In the genomic region with DNA sequence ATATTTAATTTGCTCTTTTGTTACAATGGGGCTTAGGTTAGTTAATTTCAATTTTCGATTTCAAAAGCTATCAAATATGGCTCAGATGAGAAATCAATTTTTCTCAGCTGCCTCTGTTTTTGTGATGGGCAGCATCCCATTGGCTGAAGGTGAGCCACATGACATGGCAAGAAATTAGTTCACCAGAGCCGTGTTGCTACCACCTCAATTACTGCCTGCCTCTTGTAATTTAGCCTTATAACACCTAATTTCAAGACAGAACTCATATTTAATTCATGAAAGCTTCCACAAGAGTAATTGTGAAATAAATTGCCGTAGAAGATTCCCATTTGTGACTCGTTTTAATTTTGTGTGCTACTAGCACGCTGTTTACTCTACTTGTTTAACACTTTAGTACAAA, we compare ENCODE assay signal across 20 mouse cellular contexts.
DNase-seq lines count a peak whose midpoint lies in the region; ATAC-seq and TF ChIP-seq lines count a peak whose summit lies in the region.
"Had no signal": no experiment of that assay in that cellular context is flagged by ENCODE, and none has a peak within 500 bp of the region (broad histone marks: within the 10 kb centered on the region; RNA-seq: fewer than 3 reads in every experiment).

No protein-coding gene starts in this region.

- no peak for DNase-seq in forebrain, embryonic 10.5 days (ENCODE audit: extremely low spot score, low spot score)
- peak; percentile 76 for DNase-seq in forebrain, embryonic 14.5 days (ENCODE audit: low spot score)
- no peak for DNase-seq in kidney, adult 2 months
- no peak for DNase-seq in cerebellum, adult 11-12 months
- no peak for DNase-seq in frontal cortex, postnatal 36 days (ENCODE audit: low spot score in 2 of 2)
- DNase-seq in layer of hippocampus, postnatal 25 days (ENCODE audit: extremely low spot score in 1 of 2, low spot score in 1 of 2), result no peak
- DNase-seq: adrenal gland, postnatal 25 days; B cell, adult 2 months; cerebellum, adult 18-20 months; gastrocnemius, postnatal 10 days; heart, adult 18-20 months; heart, postnatal 36 days; right cerebral cortex, postnatal 4 days had no signal

- H3K4me1 ChIP-seq in forebrain, embryonic 10.5 days, result peaks cover 45% of the 10 kb centered on the region
- H3K4me1 ChIP-seq in forebrain, embryonic 14.5 days (ENCODE audit: control insufficient read depth, insufficient read depth, low read length), result peaks cover 16% of the 10 kb centered on the region
- peaks cover 8% of the 10 kb centered on the region for H3K4me1 ChIP-seq in hindbrain, embryonic 15.5 days (replicated peaks)
- peaks cover 2% of the 10 kb centered on the region; the same call in 1 of the 2 replicates for H3K4me1 ChIP-seq in midbrain, embryonic 16.5 days (ENCODE audit: control insufficient read depth, insufficient read depth, low read length)
- no peaks in the 10 kb centered on the region for H3K4me1 ChIP-seq in kidney, adult 2 months (ENCODE audit: control insufficient read depth, insufficient read depth, low read length)
- H3K4me1 ChIP-seq: intestine, embryonic 15.5 days had no signal

- peak; percentile 54 for ATAC-seq in forebrain, embryonic 14.5 days
- ATAC-seq in hindbrain, embryonic 15.5 days (ENCODE audit: low FRiP score, low read depth), result no peak
- no peak for ATAC-seq in midbrain, embryonic 16.5 days
- ATAC-seq: intestine, embryonic 15.5 days; lung, postnatal 0 days had no signal

- no peak overlapping the region for H3K4me3 ChIP-seq in forebrain, embryonic 10.5 days
- no peak overlapping the region for H3K4me3 ChIP-seq in forebrain, embryonic 14.5 days (ENCODE audit: low read depth, low read length)
- H3K4me3 ChIP-seq in hindbrain, embryonic 15.5 days, result no peak overlapping the region
- H3K4me3 ChIP-seq in midbrain, embryonic 16.5 days (ENCODE audit: low read depth, low read length), result no peak overlapping the region
- no peak overlapping the region for H3K4me3 ChIP-seq in kidney, adult 2 months (ENCODE audit: insufficient read depth, low read depth, low read length)
- H3K4me3 ChIP-seq: intestine, embryonic 15.5 days; layer of hippocampus, adult 2 months; limb, embryonic 15.5 days had no signal

- peak overlapping the region; percentile 63; the same call in 1 of the 2 replicates for H3K27ac ChIP-seq in forebrain, embryonic 10.5 days
- H3K27ac ChIP-seq in forebrain, embryonic 14.5 days (ENCODE audit: low read depth, low read length), result peak overlapping the region; percentile 80; the same call in 1 of the 2 replicates
- H3K27ac ChIP-seq in hindbrain, embryonic 15.5 days (replicated peaks), result no peak overlapping the region
- 0 out of 2 replicates have a peak overlapping the region, but pooled peaks have one; percentile 15 for H3K27ac ChIP-seq in midbrain, embryonic 16.5 days (ENCODE audit: low read length)
- no peak overlapping the region for H3K27ac ChIP-seq in kidney, adult 2 months (ENCODE audit: insufficient read depth, low read depth, low read length)
- H3K27ac ChIP-seq: intestine, embryonic 15.5 days; layer of hippocampus, adult 2 months; limb, embryonic 15.5 days; stomach, postnatal 0 days had no signal

- no peak overlapping the region for H3K9ac ChIP-seq in forebrain, embryonic 14.5 days (ENCODE audit: low read length)
- H3K9ac ChIP-seq in hindbrain, embryonic 15.5 days, result no peak overlapping the region
- H3K9ac ChIP-seq in midbrain, embryonic 16.5 days (ENCODE audit: low read depth, low read length), result no peak overlapping the region
- H3K9ac ChIP-seq: intestine, embryonic 15.5 days; limb, embryonic 15.5 days had no signal

- peaks cover 65% of the 10 kb centered on the region for H3K27me3 ChIP-seq in forebrain, embryonic 10.5 days (ENCODE audit: poor library complexity, severe bottlenecking)
- H3K27me3 ChIP-seq in forebrain, embryonic 14.5 days (replicated peaks; ENCODE audit: control insufficient read depth, insufficient read depth, low read length), result peaks cover 4% of the 10 kb centered on the region; the same call in 1 of the 2 replicates
- peaks cover 3% of the 10 kb centered on the region; the same call in 1 of the 2 replicates for H3K27me3 ChIP-seq in hindbrain, embryonic 15.5 days
- no peaks in the 10 kb centered on the region; the same call in 1 of the 2 replicates for H3K27me3 ChIP-seq in midbrain, embryonic 16.5 days (ENCODE audit: control insufficient read depth, insufficient read depth, low read depth, low read length)
- H3K27me3 ChIP-seq in kidney, adult 2 months (replicated peaks; ENCODE audit: control insufficient read depth, insufficient read depth, low read length), result no peaks in the 10 kb centered on the region
- H3K27me3 ChIP-seq: intestine, embryonic 15.5 days had no signal

- H3K4me2 ChIP-seq in forebrain, embryonic 14.5 days (ENCODE audit: low read length), result peak overlapping the region; percentile 22; the same call in 1 of the 2 replicates
- H3K4me2 ChIP-seq in hindbrain, embryonic 15.5 days, result peak overlapping the region; percentile 32
- H3K4me2 ChIP-seq in midbrain, embryonic 16.5 days (ENCODE audit: low read length), result no peak overlapping the region
- H3K4me2 ChIP-seq: intestine, embryonic 15.5 days; limb, embryonic 15.5 days had no signal

- no peak for TF ChIP-seq CTCF in kidney, adult 2 months (conservative IDR thresholded peaks at IDR 0.05; ENCODE audit: insufficient read depth, insufficient read length, low read depth, low read length)

- no peak for TF ChIP-seq POLR2A in kidney, adult 2 months (IDR thresholded peaks at IDR 0.05; ENCODE audit: low read depth, low read length)

- H3K36me3 ChIP-seq in forebrain, embryonic 10.5 days (replicated peaks), result no peaks in the 10 kb centered on the region
- H3K36me3 ChIP-seq in forebrain, embryonic 14.5 days (ENCODE audit: control insufficient read depth, insufficient read depth, low read length), result no peaks in the 10 kb centered on the region
- H3K36me3 ChIP-seq in hindbrain, embryonic 15.5 days, result no peaks in the 10 kb centered on the region
- no peaks in the 10 kb centered on the region for H3K36me3 ChIP-seq in midbrain, embryonic 16.5 days (ENCODE audit: control insufficient read depth, insufficient read depth, low read length)
- no peaks in the 10 kb centered on the region for H3K36me3 ChIP-seq in kidney, adult 2 months (ENCODE audit: control insufficient read depth, insufficient read depth, low read length)
- H3K36me3 ChIP-seq: intestine, embryonic 15.5 days; limb, embryonic 15.5 days had no signal

- H3K9me3 ChIP-seq in forebrain, embryonic 10.5 days, result no peaks in the 10 kb centered on the region
- no peaks in the 10 kb centered on the region for H3K9me3 ChIP-seq in forebrain, embryonic 14.5 days (replicated peaks; ENCODE audit: control insufficient read depth, low read length)
- H3K9me3 ChIP-seq in hindbrain, embryonic 15.5 days, result no peaks in the 10 kb centered on the region
- no peaks in the 10 kb centered on the region for H3K9me3 ChIP-seq in midbrain, embryonic 16.5 days (replicated peaks; ENCODE audit: control insufficient read depth, low read length, poor library complexity, severe bottlenecking)
- H3K9me3 ChIP-seq: intestine, embryonic 15.5 days; limb, embryonic 15.5 days had no signal

- 79% methylated on average over 5 of the region's 5 CpGs for WGBS in forebrain, embryonic 10.5 days
- WGBS in forebrain, embryonic 14.5 days, result 20% methylated on average over 5 of the region's 5 CpGs
- 34% methylated on average over 5 of the region's 5 CpGs for WGBS in hindbrain, embryonic 15.5 days
- 32% methylated on average over 5 of the region's 5 CpGs for WGBS in midbrain, embryonic 16.5 days
- 67% methylated on average over 5 of the region's 5 CpGs for WGBS in kidney, adult 2 months

Comparison
In these comparisons a context has a peak if more than half of its experiments do, and no peak if none do; other contexts are left out.
1. H3K27ac ChIP-seq: peak in forebrain, embryonic 10.5 days (single experiment), forebrain, embryonic 14.5 days (single experiment) and midbrain, embryonic 16.5 days (single experiment); none in hindbrain, embryonic 15.5 days (single experiment) and kidney, adult 2 months (single experiment).